Mouse (Mus musculus) adipose tissue, adult 10 weeks (tissue): Measurements from ENCODE around the gene Crybg3. TPM values are rescaled to one million over a fixed set of nuclear protein-coding genes. Genes with fewer than 3 reads are reported as not detected.

Experiments used
- polyA plus RNA-seq: library from polyadenylated mRNA; stranded (reverse); fragments of 350-450 nt; fragmentation: Illumina TruSeq; extraction: RNeasy Lipid Tissue Mini Kit (QIAGEN cat#74804); gene quantifications from one replicate; pipeline ENCODE4 v1.2.3, GENCODE M21; 2014; ENCODE audit warnings: low read depth, low replicate concordance

Crybg3 gene
- polyA plus RNA-seq = 10.2 TPM

GRCm38 (mm10) chr16:59600311-59601251 lies at the start of gene Crybg3:
Crybg3 (minus strand) TSS chr16:59600979.

GRCm38 (mm10) chr16:59639102-59639691 lies 38.4 kb upstream of the Crybg3 start, which contains the start of gene Arl6:
Arl6 (minus strand) TSS chr16:59639391.

GRCm38 (mm10) chr16:59471637-59472278 lies 129.0 kb downstream of the Crybg3 start, which contains the start of gene Riox2:
Riox2 (plus strand) TSS chr16:59471775.

Other genes starting within 250 kb of the Crybg3 start
- gene Olfr209, start 237.0 kb downstream of the Crybg3 start, polyA plus RNA-seq = not detected
- not detected for gene Gabrr3, start 193.6 kb downstream of the Crybg3 start, polyA plus RNA-seq
- 16.7 TPM for gene Riox2, start 129.2 kb downstream of the Crybg3 start, polyA plus RNA-seq
- gene Arl6, start 38.4 kb upstream of the Crybg3 start, polyA plus RNA-seq = 22.5 TPM